20 mouse cellular contexts compared by ENCODE assay signal in the genomic region with DNA sequence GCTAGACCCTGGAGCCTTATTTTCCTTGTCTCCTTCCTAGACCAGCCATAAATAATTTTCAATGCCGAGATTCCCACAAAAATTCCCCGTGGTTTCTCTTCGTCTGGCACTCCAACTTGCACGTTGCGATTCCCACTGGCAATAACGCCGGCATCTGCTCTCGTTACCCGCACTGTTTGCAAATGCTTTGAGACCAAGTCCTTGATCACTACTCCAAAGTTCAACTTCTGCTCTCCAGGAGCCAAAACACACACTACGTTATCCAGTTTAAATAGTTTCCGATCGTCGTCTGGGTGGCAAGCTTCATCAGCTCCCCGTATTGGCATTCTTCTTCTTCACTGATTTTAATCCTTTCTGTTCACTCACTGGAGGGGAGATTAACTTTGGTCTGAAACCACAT.
DNase-seq lines count a peak whose midpoint lies in the region; ATAC-seq and TF ChIP-seq lines count a peak whose summit lies in the region.
"Had no signal": no experiment of that assay in that cellular context is flagged by ENCODE, and none has a peak within 500 bp of the region (broad histone marks: within the 10 kb centered on the region; RNA-seq: fewer than 3 reads in every experiment).

No protein-coding gene starts in this region.

- no peak overlapping the region for H3K9ac ChIP-seq in lung, embryonic 14.5 days
- no peak overlapping the region for H3K9ac ChIP-seq in forebrain, embryonic 12.5 days
- H3K9ac ChIP-seq: stomach, embryonic 15.5 days had no signal

- ATAC-seq in lung, embryonic 14.5 days (ENCODE audit: insufficient read depth) = no peak
- ATAC-seq in forebrain, embryonic 12.5 days (ENCODE audit: low FRiP score) = no peak

- WGBS in lung, embryonic 14.5 days = 67% methylated on average over 14 of the region's 14 CpGs
- WGBS in forebrain, embryonic 12.5 days = 73% methylated on average over 14 of the region's 14 CpGs
- WGBS in cerebellum, adult 2 months = 87% methylated on average over 14 of the region's 14 CpGs

- TF ChIP-seq POLR2A in cerebellum, adult 2 months (IDR thresholded peaks at IDR 0.05; ENCODE audit: borderline replicate concordance, insufficient read depth, low read length) = no peak

- no peak for TF ChIP-seq CTCF in lung, embryonic 14.5 days (IDR thresholded peaks at IDR 0.05; ENCODE audit: low read depth)
- no peak for TF ChIP-seq CTCF in cerebellum, adult 2 months (IDR thresholded peaks at IDR 0.05; ENCODE audit: borderline replicate concordance, insufficient read depth, low read depth, low read length)

- H3K9me3 ChIP-seq in lung, embryonic 14.5 days (ENCODE audit: low read depth, low read length) = no peaks in the 10 kb centered on the region
- H3K9me3 ChIP-seq in forebrain, embryonic 12.5 days = no peaks in the 10 kb centered on the region
- H3K9me3 ChIP-seq: embryonic facial prominence, embryonic 10.5 days; hindbrain, embryonic 10.5 days; midbrain, embryonic 10.5 days; stomach, embryonic 15.5 days had no signal

- no peaks in the 10 kb centered on the region for H3K27me3 ChIP-seq in lung, embryonic 14.5 days (ENCODE audit: insufficient read depth, low read length)
- no peaks in the 10 kb centered on the region for H3K27me3 ChIP-seq in forebrain, embryonic 12.5 days
- H3K27me3 ChIP-seq in cerebellum, adult 2 months (ENCODE audit: control insufficient read depth, insufficient read depth, low read length) = no peaks in the 10 kb centered on the region
- H3K27me3 ChIP-seq: stomach, embryonic 15.5 days had no signal

- H3K4me1 ChIP-seq in lung, embryonic 14.5 days (ENCODE audit: insufficient read depth) = no peaks in the 10 kb centered on the region
- H3K4me1 ChIP-seq in forebrain, embryonic 12.5 days = no peaks in the 10 kb centered on the region
- H3K4me1 ChIP-seq in cerebellum, adult 2 months (ENCODE audit: control insufficient read depth, insufficient read depth, low read length) = no peaks in the 10 kb centered on the region
- H3K4me1 ChIP-seq: embryonic facial prominence, embryonic 10.5 days; hindbrain, embryonic 10.5 days; stomach, embryonic 15.5 days had no signal

- no peak overlapping the region for H3K27ac ChIP-seq in lung, embryonic 14.5 days (ENCODE audit: low read depth)
- H3K27ac ChIP-seq in forebrain, embryonic 12.5 days = no peak overlapping the region
- H3K27ac ChIP-seq in cerebellum, adult 2 months (ENCODE audit: insufficient read depth, low read length) = no peak overlapping the region
- H3K27ac ChIP-seq: embryonic facial prominence, embryonic 10.5 days; hindbrain, embryonic 10.5 days; kidney, postnatal 0 days; macrophage; midbrain, embryonic 10.5 days; stomach, embryonic 15.5 days had no signal

- DNase-seq in kidney, adult 9 months = peak; percentile 64
- DNase-seq in kidney, postnatal 10 days = no peak
- DNase-seq in kidney, postnatal 36 days = peak; percentile 39 to 59
- DNase-seq in lung, embryonic 14.5 days = peak; percentile 42
- peak; percentile 61 for DNase-seq in lung, postnatal 36 days
- no peak for DNase-seq in spleen, postnatal 10 days (ENCODE audit: low spot score in 2 of 2)
- DNase-seq in cerebellum, adult 2 months = no peak
- DNase-seq: B cell, adult 2 months; cerebellum, adult 8-10 months; gastrocnemius, postnatal 25 days; layer of hippocampus, adult 9-11 months; right cerebral cortex, postnatal 14 days; thymus, adult 2 months had no signal

- H3K4me3 ChIP-seq in lung, embryonic 14.5 days (ENCODE audit: low read depth, low read length) = no peak overlapping the region
- no peak overlapping the region for H3K4me3 ChIP-seq in forebrain, embryonic 12.5 days (replicated peaks)
- no peak overlapping the region for H3K4me3 ChIP-seq in cerebellum, adult 2 months (replicated peaks; ENCODE audit: insufficient read depth, low read depth, low read length)
- H3K4me3 ChIP-seq: embryonic facial prominence, embryonic 10.5 days; hindbrain, embryonic 10.5 days; midbrain, embryonic 10.5 days; stomach, embryonic 15.5 days had no signal

- no peak overlapping the region for H3K4me2 ChIP-seq in lung, embryonic 14.5 days
- no peak overlapping the region for H3K4me2 ChIP-seq in forebrain, embryonic 12.5 days
- H3K4me2 ChIP-seq: stomach, embryonic 15.5 days had no signal

- H3K36me3 ChIP-seq in lung, embryonic 14.5 days (ENCODE audit: insufficient read depth) = no peaks in the 10 kb centered on the region
- H3K36me3 ChIP-seq in forebrain, embryonic 12.5 days (replicated peaks) = no peaks in the 10 kb centered on the region
- H3K36me3 ChIP-seq: embryonic facial prominence, embryonic 10.5 days; hindbrain, embryonic 10.5 days; midbrain, embryonic 10.5 days; stomach, embryonic 15.5 days had no signal

Comparison
In these comparisons a context has a peak if more than half of its experiments do, and no peak if none do; other contexts are left out.
1. DNase-seq: peak in kidney, adult 9 months (single experiment), kidney, postnatal 36 days (2 of 2), lung, embryonic 14.5 days (single experiment) and lung, postnatal 36 days (single experiment); none in kidney, postnatal 10 days (single experiment), spleen, postnatal 10 days (0 of 2) and cerebellum, adult 2 months (0 of 2).